8 mouse cellular contexts compared by ENCODE assay signal in the genomic region with DNA sequence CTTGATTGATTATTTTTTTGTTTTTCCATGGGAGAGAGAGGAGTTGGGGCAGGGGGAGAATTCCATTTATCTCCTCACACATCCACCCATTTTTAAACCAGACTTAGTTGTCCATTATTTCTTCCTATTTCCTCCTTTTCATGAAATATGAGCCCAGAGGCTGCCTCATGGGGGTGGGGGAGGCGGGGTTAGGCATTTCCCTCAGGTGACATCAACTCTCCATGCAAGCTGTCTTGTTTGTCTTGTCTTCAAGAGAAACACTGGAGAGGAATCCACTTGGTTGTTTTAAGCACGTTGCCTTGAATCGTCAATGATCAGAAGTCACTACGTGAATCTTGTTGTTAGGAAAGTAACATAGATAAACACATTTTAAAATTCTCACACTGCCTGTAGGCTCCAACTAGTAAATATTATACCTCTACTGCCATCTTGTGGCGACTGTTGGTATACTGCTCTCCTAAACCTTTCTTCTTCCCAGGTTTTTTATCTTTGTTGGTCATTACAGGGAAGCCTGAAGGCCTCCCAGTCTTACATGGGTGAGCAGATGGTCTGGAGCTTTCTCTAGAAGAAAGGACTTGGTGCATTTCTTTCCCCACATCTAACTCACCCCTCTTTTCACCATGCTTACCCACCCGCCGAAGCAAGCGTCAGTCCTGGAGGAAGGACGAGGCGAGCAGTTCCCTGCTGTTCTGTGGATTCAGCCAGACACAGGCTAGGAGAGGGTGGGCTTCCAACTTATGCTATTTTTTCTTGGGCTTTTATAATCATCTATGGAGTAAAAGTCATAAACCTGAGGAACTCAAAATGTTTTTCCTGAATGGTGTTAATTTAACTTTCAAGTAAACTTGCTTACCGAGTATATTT. TPM values are rescaled to one million over a fixed set of nuclear protein-coding genes. Genes with fewer than 3 reads are reported as not detected.
DNase-seq lines count a peak whose midpoint lies in the region; ATAC-seq and TF ChIP-seq lines count a peak whose summit lies in the region.

No protein-coding gene starts in this region.

- no peak overlapping the region for H3K9ac ChIP-seq in forebrain, postnatal 0 days
- no peak overlapping the region for H3K9ac ChIP-seq in hindbrain, embryonic 15.5 days

- no peaks in the 10 kb centered on the region for H3K9me3 ChIP-seq in forebrain, postnatal 0 days (ENCODE audit: low read length)
- no peaks in the 10 kb centered on the region for H3K9me3 ChIP-seq in hindbrain, embryonic 15.5 days
- H3K9me3 ChIP-seq in megakaryocyte, embryonic 14.5 days = no peaks in the 10 kb centered on the region

- peak; percentile 76 for ATAC-seq in forebrain, postnatal 0 days
- ATAC-seq in hindbrain, embryonic 15.5 days (ENCODE audit: low FRiP score, low read depth) = peak; percentile 72

- 38% methylated on average over 11 of the region's 11 CpGs for WGBS in cerebellum, adult 2 months
- WGBS in forebrain, postnatal 0 days = 37% methylated on average over 11 of the region's 11 CpGs
- WGBS in hindbrain, embryonic 15.5 days = 39% methylated on average over 11 of the region's 11 CpGs

- H3K27me3 ChIP-seq in cerebellum, adult 2 months (ENCODE audit: control insufficient read depth, insufficient read depth, low read length) = no peaks in the 10 kb centered on the region; the same call in 1 of the 2 replicates
- H3K27me3 ChIP-seq in forebrain, postnatal 0 days (ENCODE audit: insufficient read depth, low read length) = peaks cover 6% of the 10 kb centered on the region; the same call in 1 of the 2 replicates
- H3K27me3 ChIP-seq in hindbrain, embryonic 15.5 days = peaks cover 12% of the 10 kb centered on the region
- H3K27me3 ChIP-seq in megakaryocyte, embryonic 14.5 days (replicated peaks) = no peaks in the 10 kb centered on the region
- no peaks in the 10 kb centered on the region for H3K27me3 ChIP-seq in splenic B cell, adult 2 months (ENCODE audit: control insufficient read depth, insufficient read depth, low read length, poor library complexity, severe bottlenecking)

- H3K4me3 ChIP-seq in cerebellum, adult 2 months (replicated peaks; ENCODE audit: insufficient read depth, low read depth, low read length) = no peak overlapping the region
- H3K4me3 ChIP-seq in forebrain, postnatal 0 days (ENCODE audit: low read depth, low read length) = no peak overlapping the region
- no peak overlapping the region for H3K4me3 ChIP-seq in hindbrain, embryonic 15.5 days
- peak overlapping the region; percentile 89 for H3K4me3 ChIP-seq in megakaryocyte, embryonic 14.5 days (replicated peaks)

- peak overlapping the region; percentile 22; the same call in 1 of the 2 replicates for H3K4me2 ChIP-seq in forebrain, postnatal 0 days (ENCODE audit: low read depth)
- H3K4me2 ChIP-seq in hindbrain, embryonic 15.5 days = peak overlapping the region; percentile 36; the same call in 1 of the 2 replicates

- H3K27ac ChIP-seq in cerebellum, adult 2 months (ENCODE audit: insufficient read depth, low read length) = no peak overlapping the region
- H3K27ac ChIP-seq in forebrain, postnatal 0 days (ENCODE audit: low read depth, low read length) = no peak overlapping the region
- no peak overlapping the region for H3K27ac ChIP-seq in hindbrain, embryonic 15.5 days (replicated peaks)

- H3K36me3 ChIP-seq in forebrain, postnatal 0 days (ENCODE audit: insufficient read depth) = no peaks in the 10 kb centered on the region
- H3K36me3 ChIP-seq in hindbrain, embryonic 15.5 days = no peaks in the 10 kb centered on the region
- no peaks in the 10 kb centered on the region for H3K36me3 ChIP-seq in megakaryocyte, embryonic 14.5 days (replicated peaks; ENCODE audit: low read length)
- no peaks in the 10 kb centered on the region for H3K36me3 ChIP-seq in splenic B cell, adult 2 months (ENCODE audit: control insufficient read depth, insufficient read depth, low read length, poor library complexity, severe bottlenecking)

- no peaks in the 10 kb centered on the region for H3K4me1 ChIP-seq in cerebellum, adult 2 months (ENCODE audit: control insufficient read depth, insufficient read depth, low read length)
- H3K4me1 ChIP-seq in forebrain, postnatal 0 days (ENCODE audit: insufficient read depth) = no peaks in the 10 kb centered on the region
- H3K4me1 ChIP-seq in hindbrain, embryonic 15.5 days (replicated peaks) = peaks cover 3% of the 10 kb centered on the region; the same call in 1 of the 2 replicates
- H3K4me1 ChIP-seq in megakaryocyte, embryonic 14.5 days = peaks cover 77% of the 10 kb centered on the region

- no peak for TF ChIP-seq CTCF in cerebellum, adult 2 months (IDR thresholded peaks at IDR 0.05; ENCODE audit: borderline replicate concordance, insufficient read depth, low read depth, low read length)
- peak; percentile 77 for TF ChIP-seq CTCF in forebrain, postnatal 0 days (IDR thresholded peaks at IDR 0.05; ENCODE audit: low read depth)

- peak; percentile 51 for DNase-seq in kidney, adult 18-20 months
- DNase-seq in kidney, adult 11 months = no peak
- peak; percentile 22 to 27 for DNase-seq in cerebellum, adult 2 months
- peak; percentile 86 for DNase-seq in forebrain, postnatal 0 days
- DNase-seq in left cerebral cortex, adult 18-20 months (ENCODE audit: low spot score in 2 of 2) = peak; percentile 51 to 75
- peak; percentile 62 for DNase-seq in splenic B cell, adult 2 months (ENCODE audit: low read depth, low spot score)

- TF ChIP-seq POLR2A in cerebellum, adult 2 months (IDR thresholded peaks at IDR 0.05; ENCODE audit: borderline replicate concordance, insufficient read depth, low read length) = no peak

RNA-seq across cellular contexts. Expression of a gene that starts 8.7 kb away (rescaled TPM):
- polyA plus RNA-seq in cerebellum, adult 2 months (2012; rRNA removed) = 7.3 and 9.5 TPM in 2 replicates
- 9.9 and 10.6 TPM in 2 replicates for total RNA-seq in forebrain, postnatal 0 days (2014; rRNA removed)
- 1.8 and 3.2 TPM in 2 replicates for polyA plus RNA-seq in forebrain, postnatal 0 days (2015; fragmentation: Nextera tagmentation; extraction: Ambion mirVana)
- polyA plus RNA-seq in hindbrain, embryonic 15.5 days (2015; fragmentation: Nextera tagmentation; extraction: Ambion mirVana) = 5.0 and 5.6 TPM in 2 replicates
- total RNA-seq in left cerebral cortex, adult 18-20 months (2021) = 10 to 100 TPM; 17.0 to 17.5 TPM
- polyA plus RNA-seq in megakaryocyte, embryonic 14.5 days (2012; ENCODE audit: insufficient read depth, low replicate concordance) = 0.58 and 1.1 TPM in 2 replicates
